Mouse (Mus musculus): ENCODE results near the gene Endov. TPM values are rescaled to one million over a fixed set of nuclear protein-coding genes. Genes with fewer than 3 reads are reported as not detected.

The Endov gene
- polyA plus RNA-seq, 1 experiment from 2014 or later: 12.9 TPM

DNA sequence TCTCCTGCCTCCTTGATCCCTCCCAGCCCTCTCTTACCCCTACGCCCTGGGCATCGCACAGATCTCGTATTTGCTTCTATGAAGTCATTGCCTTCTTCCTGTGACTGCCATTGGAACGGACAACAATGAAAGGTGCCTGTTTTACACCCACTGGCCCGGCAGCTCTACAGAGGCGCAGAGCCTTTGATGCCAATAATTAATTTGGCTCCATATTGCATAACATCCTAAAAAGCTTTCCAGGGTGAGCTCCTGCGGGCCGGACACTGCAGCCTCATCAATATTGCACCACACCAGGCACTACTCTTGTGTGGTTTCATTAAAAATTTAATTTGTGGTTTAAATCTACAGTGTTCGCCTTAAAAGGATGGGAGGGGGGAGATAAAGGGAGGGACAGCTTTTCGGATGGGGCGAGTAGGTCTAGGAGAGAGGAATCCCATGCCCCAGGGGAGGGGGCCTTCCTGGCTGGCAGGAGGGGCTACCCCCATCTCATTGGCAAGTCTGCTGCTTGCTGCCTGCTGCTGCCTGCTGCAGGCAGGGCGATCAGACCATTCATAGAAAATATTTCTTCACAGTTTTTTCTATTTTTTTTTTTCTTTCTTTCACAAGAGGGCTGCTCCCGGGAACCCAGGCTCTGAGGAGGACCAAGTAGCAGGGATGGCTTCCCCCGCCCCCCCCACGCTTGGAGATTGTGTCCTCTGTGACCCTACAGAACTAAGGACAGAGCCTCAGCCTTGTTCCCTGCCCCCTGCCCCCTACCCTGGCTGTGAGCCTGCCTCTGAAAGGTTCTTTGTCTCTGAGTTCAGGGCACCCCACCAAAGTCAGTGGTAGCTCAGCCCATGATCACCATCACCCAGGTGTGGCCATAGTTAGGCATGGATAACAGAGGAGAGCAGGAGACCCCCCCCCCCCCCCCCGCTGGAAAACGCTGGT is 67.1 kb downstream of the Endov start:
- peaks cover 27% of the 10 kb centered on the region for H3K4me1 ChIP-seq (replicated peaks)
- H3K36me3 ChIP-seq: no peaks in the 10 kb centered on the region
- H3K4me2 ChIP-seq: peak overlapping the region; percentile 46
- H3K27me3 ChIP-seq (replicated peaks): peaks cover 45% of the 10 kb centered on the region
- WGBS: 41% methylated on average over 17 of the region's 17 CpGs
- H3K9me3 ChIP-seq (replicated peaks): no peaks in the 10 kb centered on the region
- ATAC-seq (ENCODE audit: insufficient number of reproducible peaks, low FRiP score): no peak
- no peak overlapping the region; the same call in 1 of the 2 replicates for H3K27ac ChIP-seq (ENCODE audit: poor library complexity, severe bottlenecking)
- H3K4me3 ChIP-seq: no peak overlapping the region
- H3K9ac ChIP-seq: 0 out of 2 replicates have a peak overlapping the region, but pooled peaks have one; percentile 23

DNA sequence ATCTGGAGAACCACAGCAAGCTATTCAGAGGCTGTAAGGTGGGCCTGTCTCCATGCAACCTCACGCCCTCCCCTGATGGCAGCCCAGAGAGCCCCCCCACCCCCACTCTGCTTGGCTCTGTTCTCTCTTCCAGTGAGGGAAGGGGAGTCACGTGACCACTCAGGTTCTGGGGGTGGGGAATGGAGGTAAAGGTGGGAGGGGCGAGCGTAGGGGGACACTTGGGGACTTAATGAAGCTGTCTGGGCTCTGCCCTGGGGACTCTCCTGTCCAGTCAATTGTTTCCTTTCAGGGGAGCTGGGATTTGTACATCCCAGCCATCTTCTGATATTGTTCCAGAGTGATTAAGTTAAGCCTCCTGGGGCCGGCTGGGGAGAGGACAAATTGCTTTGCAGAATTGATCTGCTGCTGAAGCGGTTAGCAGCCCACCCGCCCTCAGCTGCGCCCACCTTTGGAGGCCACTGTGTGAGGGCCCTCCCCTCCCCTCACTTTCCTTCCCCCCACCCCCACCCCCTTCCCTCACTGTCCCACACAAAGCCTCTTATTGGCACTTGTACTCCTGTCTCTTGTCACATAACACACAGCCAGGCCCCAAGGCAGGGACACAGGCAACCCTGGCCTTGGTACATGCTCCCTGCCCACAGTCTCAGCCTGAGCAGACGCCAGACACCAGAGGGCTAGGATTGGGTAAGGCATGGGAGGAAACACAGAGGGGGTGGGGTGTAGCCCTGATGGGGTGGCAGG is 67.9 kb downstream of the Endov start:
- Histone ChIP-seq H3K9ac (0 out of 2 replicates have a peak overlapping the region, but pooled peaks have one; percentile 31), H3K27ac (ENCODE audit: poor library complexity, severe bottlenecking) (peak overlapping the region; percentile 29; the same call in 1 of the 2 replicates), H3K9me3 (replicated peaks) (no peaks in the 10 kb centered on the region), H3K4me1 (replicated peaks) (peaks cover 36% of the 10 kb centered on the region), H3K4me3 (no peak overlapping the region), H3K4me2 (peak overlapping the region; percentile 46), H3K36me3 (no peaks in the 10 kb centered on the region), H3K27me3 (replicated peaks) (peaks cover 46% of the 10 kb centered on the region)
- ATAC-seq (ENCODE audit: insufficient number of reproducible peaks, low FRiP score): peak; percentile 44; the same call in 1 of the 2 replicates
- WGBS: 12% methylated on average over 9 of the region's 9 CpGs

Other genes with a start within 250 kb of the Endov start
- 116 and 117 TPM in 2 replicates for gene Gaa, start 223.5 kb upstream of the Endov start, polyA plus RNA-seq (2016; fragmentation: Nextera tagmentation; extraction: Ambion mirVana)
- 270 and 276 TPM in 2 replicates for gene Eif4a3, start 191.3 kb upstream of the Endov start, polyA plus RNA-seq (2016; fragmentation: Nextera tagmentation; extraction: Ambion mirVana)
- 0.49 and 0.51 TPM in 2 replicates for gene Card14, start 183.6 kb upstream of the Endov start, polyA plus RNA-seq (2016; fragmentation: Nextera tagmentation; extraction: Ambion mirVana)
- gene Sgsh, start 135.8 kb upstream of the Endov start, polyA plus RNA-seq (2016; fragmentation: Nextera tagmentation; extraction: Ambion mirVana): 7.3 and 7.5 TPM in 2 replicates
- gene Slc26a11, start 135.8 kb upstream of the Endov start, polyA plus RNA-seq (2016; fragmentation: Nextera tagmentation; extraction: Ambion mirVana): 9.8 and 10.8 TPM in 2 replicates
- 8.0 and 8.5 TPM in 2 replicates for gene Rnf213, start 98.2 kb upstream of the Endov start, polyA plus RNA-seq (2016; fragmentation: Nextera tagmentation; extraction: Ambion mirVana)
- 1.8 and 2.1 TPM in 2 replicates for gene Nptx1, start 56.4 kb downstream of the Endov start, polyA plus RNA-seq (2016; fragmentation: Nextera tagmentation; extraction: Ambion mirVana)
- 13.3 and 14.1 TPM in 2 replicates for gene Rptor, start 111.6 kb downstream of the Endov start, polyA plus RNA-seq (2016; fragmentation: Nextera tagmentation; extraction: Ambion mirVana)